Comparison of ENCODE assay signal across 27 mouse cellular contexts in the genomic region with DNA sequence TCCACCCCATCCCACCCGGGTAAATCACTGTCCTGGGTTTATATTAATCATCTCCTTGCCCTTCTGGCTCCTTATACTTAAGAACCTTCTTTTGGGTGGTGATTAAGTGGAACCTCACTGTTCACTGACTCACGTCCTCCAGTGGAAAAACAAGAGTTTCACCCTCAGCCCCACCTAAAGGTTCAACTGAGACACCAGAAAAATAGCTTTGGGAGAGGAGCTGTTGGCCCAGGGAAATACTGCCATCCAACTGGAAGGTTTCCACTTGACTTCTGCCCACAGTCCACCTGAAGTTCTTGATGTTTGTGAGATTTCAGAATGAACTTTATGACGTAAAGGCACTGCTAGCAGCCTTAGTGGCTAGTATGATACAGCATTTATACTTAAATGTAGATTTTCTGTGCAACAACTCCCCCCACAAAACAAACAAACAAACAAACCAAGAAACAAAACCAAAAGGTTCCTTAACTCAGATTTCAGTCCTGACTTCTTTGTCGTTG. TPM values are rescaled to one million over a fixed set of nuclear protein-coding genes. Genes with fewer than 3 reads are reported as not detected.
DNase-seq lines count a peak whose midpoint lies in the region; ATAC-seq and TF ChIP-seq lines count a peak whose summit lies in the region.
"Had no signal": no experiment of that assay in that cellular context is flagged by ENCODE, and none has a peak within 500 bp of the region (broad histone marks: within the 10 kb centered on the region; RNA-seq: fewer than 3 reads in every experiment).

No protein-coding gene starts in this region.

- no peak for TF ChIP-seq CTCF in spleen, adult 2 months (IDR thresholded peaks at IDR 0.05; ENCODE audit: extremely low read depth, insufficient read depth, insufficient read length, insufficient replicate concordance)

- peak overlapping the region; percentile 28; the same call in 1 of the 2 replicates for H3K27ac ChIP-seq in spleen, adult 2 months (ENCODE audit: insufficient read depth, low read length)
- H3K27ac ChIP-seq in forebrain, embryonic 12.5 days = no peak overlapping the region
- H3K27ac ChIP-seq: embryonic facial prominence, embryonic 12.5 days; forebrain, embryonic 13.5 days; gastrocnemius, adult 2 months; heart, embryonic 13.5 days; hindbrain, embryonic 12.5 days; intestine, embryonic 15.5 days had no signal

- no peaks in the 10 kb centered on the region for H3K9me3 ChIP-seq in forebrain, embryonic 12.5 days
- H3K9me3 ChIP-seq: embryonic facial prominence, embryonic 12.5 days; forebrain, embryonic 13.5 days; heart, embryonic 13.5 days; hindbrain, embryonic 12.5 days; intestine, embryonic 15.5 days had no signal

- no peak for ATAC-seq in forebrain, embryonic 12.5 days (ENCODE audit: low FRiP score)
- ATAC-seq: forebrain, embryonic 13.5 days; forebrain, postnatal 0 days; hindbrain, embryonic 16.5 days; intestine, embryonic 15.5 days had no signal

- no peak overlapping the region for H3K9ac ChIP-seq in forebrain, embryonic 12.5 days
- H3K9ac ChIP-seq: embryonic facial prominence, embryonic 12.5 days; forebrain, embryonic 13.5 days; forebrain, postnatal 0 days; heart, embryonic 13.5 days; hindbrain, embryonic 12.5 days; intestine, embryonic 15.5 days had no signal

- H3K27me3 ChIP-seq in spleen, adult 2 months (ENCODE audit: control insufficient read depth, insufficient read depth, low read length) = no peaks in the 10 kb centered on the region
- no peaks in the 10 kb centered on the region for H3K27me3 ChIP-seq in forebrain, embryonic 12.5 days
- H3K27me3 ChIP-seq: embryonic facial prominence, embryonic 12.5 days; forebrain, embryonic 13.5 days; heart, embryonic 13.5 days; hindbrain, embryonic 12.5 days; intestine, embryonic 15.5 days had no signal

- H3K36me3 ChIP-seq in spleen, adult 2 months (ENCODE audit: control insufficient read depth, insufficient read depth, low read length) = no peaks in the 10 kb centered on the region; the same call in 1 of the 2 replicates
- H3K36me3 ChIP-seq in forebrain, embryonic 12.5 days (replicated peaks) = no peaks in the 10 kb centered on the region
- H3K36me3 ChIP-seq: embryonic facial prominence, embryonic 12.5 days; heart, embryonic 13.5 days; hindbrain, embryonic 12.5 days; intestine, embryonic 15.5 days had no signal

- no peak for TF ChIP-seq POLR2A in spleen, adult 2 months (IDR thresholded peaks at IDR 0.05; ENCODE audit: low read depth, low read length)

- WGBS in spleen, adult 2 months = 46% methylated on average over 4 of the region's 4 CpGs
- WGBS in forebrain, embryonic 12.5 days = 85% methylated on average over 4 of the region's 4 CpGs

- peaks cover 14% of the 10 kb centered on the region; the same call in 1 of the 2 replicates for H3K4me1 ChIP-seq in spleen, adult 2 months (ENCODE audit: control insufficient read depth, insufficient read depth, insufficient read length)
- H3K4me1 ChIP-seq in forebrain, embryonic 12.5 days = 0 out of 2 replicates have a peak, but pooled peaks cover 4% of the 10 kb centered on the region
- H3K4me1 ChIP-seq: embryonic facial prominence, embryonic 12.5 days; hindbrain, embryonic 12.5 days; intestine, embryonic 15.5 days had no signal

- DNase-seq in spleen, adult 2 months (ENCODE audit: low read depth in 1 of 2, low spot score in 2 of 2) = no peak
- no peak for DNase-seq in spleen, postnatal 10 days (ENCODE audit: low spot score in 2 of 2)
- peak; percentile 54 for DNase-seq in CD4-positive helper T cell, adult 2 months (ENCODE audit: low read depth, low spot score)
- DNase-seq in T-cell, adult 2 months (ENCODE audit: low spot score) = peak; percentile 32
- peak; percentile 56 for DNase-seq in naive thymus-derived CD4-positive, alpha-beta T cell, adult 2 months (ENCODE audit: low read depth)
- no peak for DNase-seq in adrenal gland, adult (ENCODE audit: inconsistent age in 2 of 2, low spot score in 1 of 2)
- DNase-seq in left cerebral cortex, postnatal 25 days (ENCODE audit: low spot score in 2 of 2) = no peak
- DNase-seq: adrenal gland, adult 8-10 months; cerebellum, adult 11 months; cerebellum, adult 8-10 months; cerebellum, postnatal 14 days; forebrain, postnatal 0 days; gastrocnemius, adult 2 months; gastrocnemius, postnatal 25 days; heart, postnatal 4 days had no signal

- H3K4me3 ChIP-seq in spleen, adult 2 months (ENCODE audit: extremely low read depth, insufficient read depth, insufficient read length) = peak overlapping the region; percentile 6; the same call in 1 of the 2 replicates
- no peak overlapping the region for H3K4me3 ChIP-seq in forebrain, embryonic 12.5 days (replicated peaks)
- H3K4me3 ChIP-seq: embryonic facial prominence, embryonic 12.5 days; forebrain, embryonic 13.5 days; gastrocnemius, adult 2 months; heart, embryonic 13.5 days; hindbrain, embryonic 12.5 days; intestine, embryonic 15.5 days had no signal

- H3K4me2 ChIP-seq in forebrain, embryonic 12.5 days = no peak overlapping the region
- H3K4me2 ChIP-seq: embryonic facial prominence, embryonic 12.5 days; forebrain, embryonic 13.5 days; heart, embryonic 13.5 days; hindbrain, embryonic 12.5 days; intestine, embryonic 15.5 days had no signal

- intact Hi-C loops in left cerebral cortex, postnatal 25 days (cut with DNase I) = no loop called here

RNA-seq across cellular contexts. Expression of a gene that starts 3.2 kb away (rescaled TPM):
- polyA plus RNA-seq in spleen, adult 2 months (2012; rRNA removed) = 23.8 and 27.3 TPM in 2 replicates
- 1 to 10 TPM; 1.2 to 1.7 TPM for total RNA-seq in left cerebral cortex, postnatal 25 days (2021)
- polyA plus RNA-seq in forebrain, embryonic 12.5 days (2016; fragmentation: Nextera tagmentation; extraction: Ambion mirVana) = 0.29 and 0.31 TPM in 2 replicates
- total RNA-seq: MEL had no signal

RNA-seq across cellular contexts. Expression of a gene that starts 30.4 kb away (rescaled TPM):
- 0.13 and 0.18 TPM in 2 replicates for polyA plus RNA-seq in spleen, adult 2 months (2012; rRNA removed)
- total RNA-seq in left cerebral cortex, postnatal 25 days (2021) = under 1 TPM; 0.78 TPM
- polyA plus RNA-seq in forebrain, embryonic 12.5 days (2016; fragmentation: Nextera tagmentation; extraction: Ambion mirVana) = 0.28 and 0.42 TPM in 2 replicates
- total RNA-seq: forebrain, postnatal 0 days; granulocyte monocyte progenitor cell, adult 5-6 weeks; heart, postnatal 4 days; MEL had no signal
- polyA plus RNA-seq: embryonic facial prominence, embryonic 12.5 days; forebrain, postnatal 0 days; heart, embryonic 13.5 days; hindbrain, embryonic 12.5 days had no signal

RNA-seq across cellular contexts. Expression of a gene that starts 51.1 kb away (rescaled TPM):
- 3.5 and 5.2 TPM in 2 replicates for polyA plus RNA-seq in spleen, adult 2 months (2012; rRNA removed)
- total RNA-seq in left cerebral cortex, postnatal 25 days (2021) = 10 to 100 TPM; 21.9 to 22.9 TPM
- 23.2 and 25.2 TPM in 2 replicates for polyA plus RNA-seq in forebrain, embryonic 12.5 days (2016; fragmentation: Nextera tagmentation; extraction: Ambion mirVana)

RNA-seq across cellular contexts. Expression of a gene that starts 53.4 kb away (rescaled TPM):
- polyA plus RNA-seq in spleen, adult 2 months (2012; rRNA removed) = 0.40 and 0.66 TPM in 2 replicates
- under 1 TPM; 0.16 to 0.32 TPM for total RNA-seq in left cerebral cortex, postnatal 25 days (2021)
- 0.10 TPM in 1 of 2 replicates, not detected in the other for polyA plus RNA-seq in forebrain, embryonic 12.5 days (2016; fragmentation: Nextera tagmentation; extraction: Ambion mirVana)
- total RNA-seq: adrenal gland, adult 8-10 months; adrenal gland, postnatal 4 days; common myeloid progenitor, adult 5-6 weeks had no signal
- polyA plus RNA-seq: C2C12; forebrain, embryonic 13.5 days; intestine, embryonic 15.5 days had no signal

RNA-seq across cellular contexts. Expression of a gene that starts 53.5 kb away (rescaled TPM):
- 14.5 and 14.7 TPM in 2 replicates for polyA plus RNA-seq in spleen, adult 2 months (2012; rRNA removed)
- 10 to 100 TPM; 14.1 to 16.1 TPM for total RNA-seq in left cerebral cortex, postnatal 25 days (2021)
- 23.7 and 23.9 TPM in 2 replicates for polyA plus RNA-seq in forebrain, embryonic 12.5 days (2016; fragmentation: Nextera tagmentation; extraction: Ambion mirVana)

Comparison
In these comparisons a context has a peak if more than half of its experiments do, and no peak if none do; other contexts are left out.
1. DNase-seq: peak in CD4-positive helper T cell, adult 2 months (single experiment), T-cell, adult 2 months (single experiment) and naive thymus-derived CD4-positive, alpha-beta T cell, adult 2 months (single experiment); none in spleen, adult 2 months (0 of 2), spleen, postnatal 10 days (0 of 2), adrenal gland, adult (0 of 2) and left cerebral cortex, postnatal 25 days (0 of 2).
2. RNA of a gene that starts 3.2 kb away (polyA plus RNA-seq): 23.8 to 27.3 TPM in spleen, adult 2 months; 0.29 to 0.31 TPM in forebrain, embryonic 12.5 days; every median in the first group is over 10 times any median in the second.